Mouse (Mus musculus) inflammation-experienced regulatory T-cells (primary cell): ENCODE measurements around the gene Gm8653. TPM values are rescaled to one million over a fixed set of nuclear protein-coding genes. Genes with fewer than 3 reads are reported as not detected.

Source experiments
- polyA plus RNA-seq, 2 experiments: library from polyadenylated mRNA; unstranded; fragments of 100-300 nt; shearing (Covaris generic); gene quantifications; one replicate each; pipeline ENCODE4 v1.2.1; 2017

The Gm8653 gene
- under 1 TPM in 1 of 2 experiments, not detected in 1; 0.18 TPM for polyA plus RNA-seq

DNA sequence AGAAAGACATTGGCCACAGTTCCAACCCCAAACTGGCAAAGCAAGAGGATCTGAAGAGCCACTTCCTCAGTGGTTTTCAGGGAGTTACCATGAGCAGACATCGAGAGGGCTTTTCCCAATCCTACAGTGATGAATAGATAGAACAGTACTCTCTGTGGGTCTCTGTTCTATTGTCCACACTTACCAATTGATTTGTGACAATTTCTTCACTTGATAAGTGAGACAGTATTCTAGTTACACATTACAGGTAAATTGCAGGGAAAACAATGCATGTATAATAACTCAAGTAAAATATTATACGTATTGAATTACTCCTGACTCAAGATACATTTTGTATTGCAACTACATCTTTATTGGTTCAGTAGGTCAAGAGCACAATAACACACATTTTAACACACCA is at the start of gene Gm8653:
Gene Gm8653, minus strand, starts transcription at position 101 of the 400 bp plus-strand sequence.

DNA sequence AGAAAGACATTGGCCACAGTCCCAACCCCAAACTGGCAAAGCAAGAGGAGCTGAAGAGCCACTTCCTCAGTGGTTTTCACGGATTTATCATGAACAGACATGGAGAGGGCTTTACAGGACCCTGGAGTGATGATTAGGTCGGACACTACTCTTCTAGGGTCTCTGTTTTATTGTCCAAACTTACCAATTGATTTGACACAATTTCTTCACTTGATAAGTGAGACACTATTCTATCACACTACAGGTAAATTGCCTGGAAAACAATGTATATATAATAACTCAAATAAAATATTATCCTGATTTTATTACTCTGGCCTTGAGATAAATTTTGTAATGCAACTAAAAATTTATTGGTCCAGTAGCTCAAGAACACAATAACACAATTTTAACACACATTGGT is 28.3 kb upstream of the Gm8653 start, which contains the start of gene Gm8453:
Gene Gm8453, minus strand, starts transcription at position 101 of the 400 bp plus-strand sequence.

DNA sequence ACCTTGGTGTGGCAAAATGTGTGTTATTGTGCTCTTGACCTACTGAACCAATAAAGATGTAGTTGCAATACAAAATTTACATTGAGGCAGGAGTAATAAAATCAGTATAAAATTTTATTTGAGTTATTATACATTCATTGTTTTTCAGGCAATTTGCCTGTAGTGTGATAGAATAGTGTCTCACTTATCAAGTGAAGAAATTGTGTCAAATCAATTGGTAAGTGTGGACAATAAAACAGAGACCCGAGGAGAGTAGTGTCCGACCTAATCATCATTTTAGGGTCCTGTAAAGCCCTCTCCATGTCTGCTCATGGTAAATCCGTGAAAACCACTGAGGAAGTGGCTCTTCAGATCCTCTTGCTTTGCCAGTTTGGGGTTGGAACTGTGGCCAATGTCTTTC is 12.0 kb downstream of the Gm8653 start, which contains the start of gene Vmn1r143:
Gene Vmn1r143, plus strand, starts transcription at position 301 of the 400 bp plus-strand sequence.

DNA sequence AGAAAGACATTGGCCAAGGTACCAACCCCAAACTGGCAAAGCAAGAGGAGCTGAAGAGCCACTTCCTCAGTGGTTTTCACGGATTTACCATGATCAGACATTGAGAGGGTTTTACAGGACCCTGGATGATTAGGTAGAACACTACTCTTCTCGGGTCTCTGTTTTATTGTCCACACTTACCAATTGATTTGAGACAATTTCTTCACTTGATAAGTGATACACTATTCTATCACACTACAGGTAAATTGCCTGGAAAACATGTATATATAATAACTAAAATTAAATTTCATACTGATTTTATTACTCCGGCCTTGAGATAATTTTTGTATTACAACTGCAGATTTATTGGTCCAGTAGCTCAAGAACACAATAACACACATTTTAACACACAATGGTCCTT is 37.1 kb downstream of the Gm8653 start, which contains the start of gene Vmn1r142:
Gene Vmn1r142, minus strand, starts transcription at position 101 of the 400 bp plus-strand sequence.

Other genes with a start within 250 kb of the Gm8653 start
- under 1 TPM in 1 of 2 experiments, not detected in 1; 0.32 TPM for gene Vmn1r137, start 206.7 kb downstream of the Gm8653 start, polyA plus RNA-seq
- under 1 TPM in 1 of 2 experiments, not detected in 1; 0.34 TPM for gene Vmn1r138, start 172.4 kb downstream of the Gm8653 start, polyA plus RNA-seq
- not detected for gene Gm6176, start 145.0 kb downstream of the Gm8653 start, polyA plus RNA-seq
- under 1 TPM; 0.23 to 0.50 TPM for gene Vmn1r139, start 132.2 kb downstream of the Gm8653 start, polyA plus RNA-seq
- gene Gm16451, start 83.0 kb downstream of the Gm8653 start, polyA plus RNA-seq: not detected
- gene Gm10666, start 66.5 kb downstream of the Gm8653 start, polyA plus RNA-seq: not detected
- gene Vmn1r142, start 37.2 kb downstream of the Gm8653 start, polyA plus RNA-seq: not detected
- gene Vmn1r143, start 11.9 kb downstream of the Gm8653 start, polyA plus RNA-seq: 1 to 10 TPM in 1 of 2 experiments, not detected in 1; 2.6 TPM
- gene Gm8453, start 28.2 kb upstream of the Gm8653 start, polyA plus RNA-seq: not detected
- gene Gm4187, start 128.5 kb upstream of the Gm8653 start, polyA plus RNA-seq: not detected
- gene Gm8660, start 169.8 kb upstream of the Gm8653 start, polyA plus RNA-seq: not detected
- gene Vmn1r148, start 212.3 kb upstream of the Gm8653 start, polyA plus RNA-seq: not detected
- not detected for gene Vmn1r149, start 237.0 kb upstream of the Gm8653 start, polyA plus RNA-seq